Mouse (Mus musculus) intestine, postnatal 0 days (tissue): ENCODE data around the gene Neil1. TPM values are rescaled to one million over a fixed set of nuclear protein-coding genes. Genes with fewer than 3 reads are reported as not detected.

Experiments
- ATAC-seq: fragments of 200-750 bp; cut with Nextera tagmentation; 2 replicates; pipeline ENCODE4 v1.8.0; 2017; ENCODE audit warnings: mild to moderate bottlenecking, moderate TSS enrichment, moderate library complexity
- H3K27ac ChIP-seq: fragments of 300-500 bp; sonication (generic); 2 replicates; pipeline ENCODE4 v1.5.1; 2014; ENCODE audit warnings: mild to moderate bottlenecking, low read depth, low read length, moderate library complexity
- H3K27me3 ChIP-seq: fragments of 300-500 bp; sonication (generic); replicated peaks from 2 replicates; pipeline ENCODE4 v1.6.1; 2014; ENCODE audit warnings: low read length, mixed read lengths; ENCODE audit not compliant: control insufficient read depth, insufficient read depth
- H3K36me3 ChIP-seq: fragments of 300-500 bp; sonication (generic); 2 replicates; pipeline ENCODE4 v1.6.1; 2014; ENCODE audit warnings: mild to moderate bottlenecking, moderate library complexity; ENCODE audit not compliant: control insufficient read depth, insufficient read depth
- H3K4me1 ChIP-seq: fragments of 300-500 bp; sonication (generic); replicated peaks from 2 replicates; pipeline ENCODE4 v1.6.1; 2014; ENCODE audit warnings: antibody characterized with exemption, low read length, mixed read lengths; ENCODE audit not compliant: control insufficient read depth, insufficient read depth
- H3K4me2 ChIP-seq: fragments of 300-500 bp; sonication (generic); replicated peaks from 2 replicates; pipeline ENCODE4 v1.6.1; 2014; ENCODE audit warnings: low read depth, mild to moderate bottlenecking, moderate library complexity
- H3K4me3 ChIP-seq: fragments of 300-500 bp; sonication (generic); 2 replicates; pipeline ENCODE4 v1.5.1; 2014; ENCODE audit warnings: low read depth, low read length
- H3K9ac ChIP-seq: fragments of 300-500 bp; sonication (generic); 2 replicates; pipeline ENCODE4 v1.6.1; 2014; ENCODE audit warnings: mild to moderate bottlenecking, low read depth, low read length
- H3K9me3 ChIP-seq: fragments of 300-500 bp; sonication (generic); 2 replicates; pipeline ENCODE4 v1.6.1; 2016; ENCODE audit warnings: mixed run types; ENCODE audit not compliant: control insufficient read depth
- CTCF ChIP-seq: sonication (generic); IDR thresholded peaks from 2 replicates; pipeline ENCODE4 v1.5.1; 2016; ENCODE audit warnings: low read depth, mild to moderate bottlenecking, control low read depth, antibody characterized with exemption, moderate library complexity
- WGBS: fragments of 180-500 bp; shearing (Covaris S2); extraction: QIAGEN DNeasy Blood & Tissue Kit; methylation state at CpG from one replicate; pipeline ENCODE4 v1.1.7; 2014; 5-methylcytosine and 5-hydroxymethylcytosine counted together
- polyA plus RNA-seq: library from polyadenylated mRNA; unstranded; fragments of >200 nt; fragmentation: Nextera tagmentation; extraction: Ambion mirVana; gene quantifications from 2 replicates; pipeline ENCODE4 v1.2.1, GENCODE M21; 2015

Gene Neil1
- polyA plus RNA-seq, 1 experiment from 2014 or later: 4.2 TPM

GRCm38 (mm10) chr9:57152331-57152730, 4.2 kb upstream of the Neil1 start:
- H3K9me3 ChIP-seq: no peaks in the 10 kb centered on the region
- H3K27ac ChIP-seq: no peak overlapping the region
- H3K4me3 ChIP-seq: no peak overlapping the region
- TF ChIP-seq CTCF: peak; percentile 21; the same call in 1 of the 2 replicates
- H3K4me1 ChIP-seq: 0 out of 2 replicates have a peak, but pooled peaks cover 4% of the 10 kb centered on the region
- ATAC-seq: no peak
- no peak overlapping the region for H3K4me2 ChIP-seq
- H3K36me3 ChIP-seq: peaks cover 21% of the 10 kb centered on the region; the same call in 1 of the 2 replicates
- H3K27me3 ChIP-seq: no peaks in the 10 kb centered on the region
- H3K9ac ChIP-seq: no peak overlapping the region
- 54% methylated on average over 6 of the region's 6 CpGs for WGBS

GRCm38 (mm10) chr9:57150192-57150591, 2.1 kb upstream of the Neil1 start:
- Histone ChIP-seq H3K4me2 (no peak overlapping the region), H3K4me3 (no peak overlapping the region), H3K9ac (no peak overlapping the region), H3K36me3 (0 out of 2 replicates have a peak, but pooled peaks cover 9% of the 10 kb centered on the region), H3K4me1 (peaks cover 9% of the 10 kb centered on the region), H3K27ac (no peak overlapping the region), H3K27me3 (no peaks in the 10 kb centered on the region), H3K9me3 (no peaks in the 10 kb centered on the region)
- no peak for TF ChIP-seq CTCF
- 84% methylated on average over 5 of the region's 5 CpGs for WGBS
- ATAC-seq: no peak

GRCm38 (mm10) chr9:57149021-57149420, 916 bp upstream of the Neil1 start:
- H3K4me2 ChIP-seq: peak overlapping the region; percentile 85
- WGBS: 60% methylated on average over 6 of the region's 6 CpGs
- H3K9me3 ChIP-seq: no peaks in the 10 kb centered on the region
- H3K36me3 ChIP-seq: peaks cover 3% of the 10 kb centered on the region; the same call in 1 of the 2 replicates
- H3K27ac ChIP-seq: no peak overlapping the region
- peaks cover 9% of the 10 kb centered on the region for H3K4me1 ChIP-seq
- no peak for TF ChIP-seq CTCF
- H3K27me3 ChIP-seq: no peaks in the 10 kb centered on the region
- H3K4me3 ChIP-seq: no peak overlapping the region; the same call in 1 of the 2 replicates
- ATAC-seq: no peak
- H3K9ac ChIP-seq: peak overlapping the region; percentile 66; the same call in 1 of the 2 replicates

- WGBS: 6% methylated on average over 19 of the region's 19 CpGs
Measured at GRCm38 (mm10) chr9:57147205-57148143, 631 bp downstream of the Neil1 start.

GRCm38 (mm10) chr9:57146451-57147066, 1.5 kb downstream of the Neil1 start:
- no peak for ATAC-seq
- Histone ChIP-seq H3K9ac (no peak overlapping the region), H3K9me3 (no peaks in the 10 kb centered on the region), H3K4me1 (peaks cover 9% of the 10 kb centered on the region), H3K4me3 (no peak overlapping the region), H3K36me3 (peaks cover 12% of the 10 kb centered on the region), H3K27me3 (no peaks in the 10 kb centered on the region), H3K4me2 (peak overlapping the region; percentile 85; the same call in 1 of the 2 replicates), H3K27ac (no peak overlapping the region)
- 71% methylated on average over 17 of the region's 17 CpGs for WGBS
- TF ChIP-seq CTCF: no peak

More at GRCm38 (mm10) chr9:57147205-57148143, 631 bp downstream of the Neil1 start:
- Histone ChIP-seq H3K4me1 (peaks cover 9% of the 10 kb centered on the region), H3K9ac (peak overlapping the region; percentile 66), H3K27ac (peak overlapping the region; percentile 86), H3K27me3 (no peaks in the 10 kb centered on the region), H3K36me3 (peaks cover 4% of the 10 kb centered on the region; the same call in 1 of the 2 replicates), H3K4me2 (peak overlapping the region; percentile 85), H3K4me3 (peak overlapping the region; percentile 58), H3K9me3 (no peaks in the 10 kb centered on the region)
- no peak for TF ChIP-seq CTCF
- ATAC-seq: no peak

- H3K4me1 ChIP-seq: peaks cover 9% of the 10 kb centered on the region
- H3K27me3 ChIP-seq: no peaks in the 10 kb centered on the region
- TF ChIP-seq CTCF: no peak
- H3K27ac ChIP-seq: no peak overlapping the region
- no peak overlapping the region for H3K9ac ChIP-seq
- no peaks in the 10 kb centered on the region for H3K9me3 ChIP-seq
- WGBS: 93% methylated on average over 8 of the region's 8 CpGs
- peaks cover 26% of the 10 kb centered on the region for H3K36me3 ChIP-seq
- no peak for ATAC-seq
- no peak overlapping the region for H3K4me3 ChIP-seq
- no peak overlapping the region for H3K4me2 ChIP-seq
Measured at GRCm38 (mm10) chr9:57144830-57145229, 3.3 kb downstream of the Neil1 start.
